Comparison of ENCODE assay signal across 1 mouse cellular context in genomic region chr9:107554319-107554825, GRCm38 (mm10).
TF ChIP-seq lines count a peak whose summit lies in the region.

No protein-coding gene starts in this region.

TF ChIP-seq in myocyte, 11 proteins besides CTCF, POLR2A, EP300 and RAD21 (continued from another document):
- peak in 1 of 3 experiments; percentile 2 for TF ChIP-seq MYOD1 (IDR thresholded peaks at IDR 0.05; ENCODE audit: control insufficient read depth in 1 of 3, insufficient read length in 2 of 3, low read depth in 2 of 3)
- no peak for TF ChIP-seq TCF12 (IDR thresholded peaks at IDR 0.05; ENCODE audit: insufficient read depth, poor library complexity, severe bottlenecking)
- peak in 1 of 3 experiments; percentile 1 for TF ChIP-seq MYOG (IDR thresholded peaks at IDR 0.05; ENCODE audit: control insufficient read depth in 1 of 3, insufficient read depth in 1 of 3, insufficient read length in 2 of 3, low read depth in 2 of 3)
- TF ChIP-seq TCF3 (IDR thresholded peaks at IDR 0.05; ENCODE audit: insufficient read length, low read depth): no peak
- no peak for TF ChIP-seq REST (IDR thresholded peaks at IDR 0.05; ENCODE audit: insufficient read depth, insufficient read length)
